Mouse (Mus musculus): ENCODE results near the gene Cfap65. TPM values are rescaled to one million over a fixed set of nuclear protein-coding genes. Genes with fewer than 3 reads are reported as not detected.
A peak's percentile ranks its signal among the peaks of the same experiment; 100 is the strongest.

Gene Cfap65
- total and polyA plus RNA-seq, 2 experiments from 2014 or later = not detected

DNA sequence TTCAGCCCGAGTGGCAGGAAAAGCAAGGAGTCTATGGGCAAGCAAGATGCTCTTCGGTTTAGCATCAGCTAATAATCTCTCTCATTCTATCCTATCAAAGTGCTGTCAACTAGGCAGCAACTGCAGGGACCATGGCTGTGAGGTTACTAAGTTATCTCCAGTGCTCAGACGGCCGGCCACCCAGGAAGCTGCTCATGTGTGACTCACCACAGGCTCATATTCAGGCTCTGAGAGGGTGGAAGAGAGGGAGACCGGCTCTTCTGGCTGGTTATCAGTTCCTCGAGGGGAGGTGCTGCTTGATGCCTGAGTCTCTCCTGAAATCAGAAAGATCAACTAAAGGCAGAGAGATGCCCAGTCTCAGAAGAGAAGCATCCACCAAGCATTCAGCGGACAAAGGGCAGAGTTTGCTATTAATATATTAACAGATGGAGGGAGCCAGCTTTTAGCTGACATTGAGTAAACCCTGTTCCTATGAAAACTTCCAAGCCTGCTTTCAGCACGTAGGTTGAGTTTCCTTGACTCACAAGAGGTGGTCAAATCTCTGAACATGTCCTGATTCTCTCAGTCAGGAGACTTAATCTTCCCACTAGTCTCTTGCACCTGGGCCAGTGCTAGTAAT is 32.7 kb upstream of the Cfap65 start:
- TF ChIP-seq EP300 (IDR thresholded peaks at IDR 0.05; ENCODE audit: low read depth) (no peak), CTCF (IDR thresholded peaks at IDR 0.05; ENCODE audit: low read depth) (no peak)
- 36% methylated on average over 8 of the region's 8 CpGs for WGBS
- Histone ChIP-seq H3K9ac (replicated peaks; ENCODE audit: low read depth, low read length) (no peak overlapping the region), H3K27me3 (ENCODE audit: control insufficient read depth, insufficient read depth, low read length) (peaks cover 8% of the 10 kb centered on the region; the same call in 1 of the 2 replicates), H3K4me1 (ENCODE audit: control insufficient read depth, insufficient read depth) (no peaks in the 10 kb centered on the region), H3K4me3 (ENCODE audit: low read depth, low read length) (no peak overlapping the region), H3K9me3 (replicated peaks; ENCODE audit: control insufficient read depth, low read length) (no peaks in the 10 kb centered on the region), H3K36me3 (replicated peaks; ENCODE audit: control insufficient read depth, insufficient read depth, low read length) (no peaks in the 10 kb centered on the region), H3K4me2 (ENCODE audit: low read depth, low read length) (no peak overlapping the region), H3K27ac (ENCODE audit: low read depth) (no peak overlapping the region)
- ATAC-seq (ENCODE audit: insufficient read depth, low read depth) = no peak
- no peak for DNase-seq (ENCODE audit: low spot score)

- peak; percentile 87 for DNase-seq (ENCODE audit: low spot score)
- H3K4me2 ChIP-seq (ENCODE audit: low read depth, low read length) = peak overlapping the region; percentile 32; the same call in 1 of the 2 replicates
- H3K9me3 ChIP-seq (replicated peaks; ENCODE audit: control insufficient read depth, low read length) = no peaks in the 10 kb centered on the region
- peaks cover 13% of the 10 kb centered on the region; the same call in 1 of the 2 replicates for H3K27me3 ChIP-seq (ENCODE audit: control insufficient read depth, insufficient read depth, low read length)
- no peak overlapping the region for H3K4me3 ChIP-seq (ENCODE audit: low read depth, low read length)
- TF ChIP-seq EP300 (IDR thresholded peaks at IDR 0.05; ENCODE audit: low read depth) (no peak), CTCF (IDR thresholded peaks at IDR 0.05; ENCODE audit: low read depth) (peak; percentile 76)
- H3K36me3 ChIP-seq (replicated peaks; ENCODE audit: control insufficient read depth, insufficient read depth, low read length) = no peaks in the 10 kb centered on the region
- no peaks in the 10 kb centered on the region for H3K4me1 ChIP-seq (ENCODE audit: control insufficient read depth, insufficient read depth)
- H3K27ac ChIP-seq (ENCODE audit: low read depth) = no peak overlapping the region
- no peak overlapping the region for H3K9ac ChIP-seq (replicated peaks; ENCODE audit: low read depth, low read length)
- 19% methylated on average over 16 of the region's 16 CpGs for WGBS
- peak; percentile 62; the same call in 1 of the 2 replicates for ATAC-seq (ENCODE audit: insufficient read depth, low read depth)
These were observed 29.3 kb upstream of the Cfap65 start for GRCm38 (mm10) chr1:74964494-74965215.

DNA sequence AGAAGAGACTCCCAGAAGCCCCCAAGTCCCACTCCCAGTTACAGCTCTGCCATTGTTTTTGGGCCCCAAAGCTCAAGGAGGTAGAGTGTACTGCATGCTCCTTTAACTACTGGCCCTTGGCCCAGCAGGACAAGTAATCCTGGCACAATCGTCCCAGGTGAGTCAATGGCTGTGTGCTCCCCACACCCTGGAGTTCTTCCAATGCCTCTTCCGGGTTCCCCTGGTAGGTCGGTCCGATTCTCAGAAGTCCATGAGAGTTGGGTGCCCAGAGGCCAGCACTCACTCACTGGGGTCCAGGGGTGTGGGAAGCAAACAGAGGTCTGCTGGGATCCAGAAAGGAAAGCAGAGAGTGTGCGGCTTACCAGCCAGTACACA is 27.4 kb upstream of the Cfap65 start:
- Histone ChIP-seq H3K27ac (ENCODE audit: low read depth) (no peak overlapping the region), H3K9me3 (replicated peaks; ENCODE audit: control insufficient read depth, low read length) (no peaks in the 10 kb centered on the region), H3K4me1 (ENCODE audit: control insufficient read depth, insufficient read depth) (no peaks in the 10 kb centered on the region), H3K27me3 (ENCODE audit: control insufficient read depth, insufficient read depth, low read length) (peaks cover 19% of the 10 kb centered on the region; the same call in 1 of the 2 replicates), H3K9ac (replicated peaks; ENCODE audit: low read depth, low read length) (no peak overlapping the region), H3K4me2 (ENCODE audit: low read depth, low read length) (no peak overlapping the region), H3K36me3 (replicated peaks; ENCODE audit: control insufficient read depth, insufficient read depth, low read length) (no peaks in the 10 kb centered on the region), H3K4me3 (ENCODE audit: low read depth, low read length) (no peak overlapping the region)
- TF ChIP-seq EP300 (IDR thresholded peaks at IDR 0.05; ENCODE audit: low read depth) = no peak
- TF ChIP-seq CTCF (IDR thresholded peaks at IDR 0.05; ENCODE audit: low read depth) = no peak
- DNase-seq (ENCODE audit: low spot score) = no peak
- 74% methylated on average over 5 of the region's 5 CpGs for WGBS
- ATAC-seq (ENCODE audit: insufficient read depth, low read depth) = no peak

DNA sequence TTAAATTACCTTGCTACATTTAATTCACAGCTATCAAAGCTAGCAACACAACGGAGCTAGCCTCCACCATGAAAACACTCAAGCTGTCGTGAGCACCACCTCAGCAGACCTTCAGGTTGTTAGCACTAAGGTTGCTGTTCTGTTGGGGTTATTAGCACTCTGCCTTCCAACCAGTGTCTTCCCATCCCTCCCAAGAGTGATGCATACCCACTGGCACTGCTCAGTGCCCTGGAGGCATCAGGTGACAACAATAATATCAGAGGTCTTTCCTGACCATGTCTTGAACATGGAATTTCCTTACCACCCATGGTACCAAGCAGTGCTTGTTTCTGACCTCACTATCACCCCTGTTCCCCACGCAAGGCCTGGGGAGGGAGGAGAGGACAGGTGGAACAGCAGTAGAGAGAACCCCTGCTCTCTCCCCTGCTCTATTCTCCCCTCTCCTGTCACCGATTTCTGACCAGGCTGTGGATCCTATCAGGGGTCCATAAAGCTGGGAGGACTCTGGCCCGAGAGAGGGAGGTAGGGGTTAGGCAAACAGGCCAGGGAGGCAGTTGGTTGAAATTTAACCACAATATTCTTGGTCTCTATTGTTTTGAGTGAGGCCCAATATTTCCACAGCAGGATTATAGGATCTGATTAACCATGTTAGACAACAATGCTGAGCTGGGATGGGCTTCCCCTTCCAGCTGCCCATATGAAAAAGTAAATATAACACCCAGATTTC is 26.9 kb upstream of the Cfap65 start:
- Histone ChIP-seq H3K4me3 (ENCODE audit: low read depth, low read length) (no peak overlapping the region), H3K36me3 (replicated peaks; ENCODE audit: control insufficient read depth, insufficient read depth, low read length) (no peaks in the 10 kb centered on the region), H3K9ac (replicated peaks; ENCODE audit: low read depth, low read length) (no peak overlapping the region), H3K27ac (ENCODE audit: low read depth) (no peak overlapping the region), H3K27me3 (ENCODE audit: control insufficient read depth, insufficient read depth, low read length) (peaks cover 23% of the 10 kb centered on the region; the same call in 1 of the 2 replicates), H3K4me2 (ENCODE audit: low read depth, low read length) (no peak overlapping the region), H3K4me1 (ENCODE audit: control insufficient read depth, insufficient read depth) (no peaks in the 10 kb centered on the region), H3K9me3 (replicated peaks; ENCODE audit: control insufficient read depth, low read length) (no peaks in the 10 kb centered on the region)
- no peak for DNase-seq (ENCODE audit: low spot score)
- WGBS = 66% methylated on average over 5 of the region's 5 CpGs
- ATAC-seq (ENCODE audit: insufficient read depth, low read depth) = no peak
- no peak for TF ChIP-seq EP300 (IDR thresholded peaks at IDR 0.05; ENCODE audit: low read depth)
- TF ChIP-seq CTCF (IDR thresholded peaks at IDR 0.05; ENCODE audit: low read depth) = no peak

DNA sequence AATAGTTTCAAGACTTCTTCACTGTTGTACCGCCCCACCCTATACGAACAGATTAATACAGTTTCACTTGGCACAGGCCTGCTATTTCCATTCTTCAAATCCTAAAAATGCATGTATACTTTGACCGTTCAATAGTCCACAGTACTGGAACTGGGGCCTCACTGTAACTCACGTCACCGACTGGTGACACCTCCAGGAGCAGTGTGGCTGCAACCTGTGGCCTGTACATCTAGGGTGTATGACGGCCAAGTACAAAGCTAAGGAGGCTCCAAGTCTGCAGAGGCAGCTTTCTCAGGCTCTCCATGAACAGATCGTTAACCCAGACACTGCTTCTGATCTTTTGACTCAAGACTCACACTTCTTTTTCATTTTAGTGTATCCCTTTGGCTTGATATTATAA is 26.3 kb upstream of the Cfap65 start:
- Histone ChIP-seq H3K36me3 (replicated peaks; ENCODE audit: control insufficient read depth, insufficient read depth, low read length) (no peaks in the 10 kb centered on the region), H3K4me2 (ENCODE audit: low read depth, low read length) (no peak overlapping the region), H3K9me3 (replicated peaks; ENCODE audit: control insufficient read depth, low read length) (no peaks in the 10 kb centered on the region), H3K4me1 (ENCODE audit: control insufficient read depth, insufficient read depth) (no peaks in the 10 kb centered on the region), H3K27ac (ENCODE audit: low read depth) (no peak overlapping the region), H3K27me3 (ENCODE audit: control insufficient read depth, insufficient read depth, low read length) (peaks cover 28% of the 10 kb centered on the region; the same call in 1 of the 2 replicates), H3K9ac (replicated peaks; ENCODE audit: low read depth, low read length) (no peak overlapping the region), H3K4me3 (ENCODE audit: low read depth, low read length) (no peak overlapping the region)
- TF ChIP-seq CTCF (IDR thresholded peaks at IDR 0.05; ENCODE audit: low read depth) = no peak
- TF ChIP-seq EP300 (IDR thresholded peaks at IDR 0.05; ENCODE audit: low read depth) = no peak
- ATAC-seq (ENCODE audit: insufficient read depth, low read depth) (no peak), DNase-seq (ENCODE audit: low spot score) (no peak)
- WGBS = 74% methylated on average over 7 of the region's 7 CpGs

All from heart, postnatal 0 days (tissue).